Mouse (Mus musculus) midbrain, postnatal 0 days (tissue): ENCODE data around the gene Trappc5. TPM values are rescaled to one million over a fixed set of nuclear protein-coding genes. Genes with fewer than 3 reads are reported as not detected.

Experiments used
- ATAC-seq: fragments of 200-750 bp; cut with Nextera tagmentation; 2 replicates; pipeline ENCODE4 v1.8.0; 2017; ENCODE audit warnings: moderate number of reproducible peaks, mild to moderate bottlenecking, moderate TSS enrichment, moderate library complexity; ENCODE audit not compliant: low FRiP score
- DNase-seq: peaks from one replicate; pipeline ENCODE4 v3.0.0-alpha.2; 2015; ENCODE audit warnings: low spot score
- H3K27ac ChIP-seq: fragments of 300-500 bp; sonication (generic); 2 replicates; pipeline ENCODE4 v1.5.1; 2014; ENCODE audit warnings: low read depth, mild to moderate bottlenecking, low read length, mixed read lengths
- H3K27me3 ChIP-seq: fragments of 300-500 bp; sonication (generic); 2 replicates; pipeline ENCODE4 v1.6.1; 2014; ENCODE audit warnings: low read length, control low read depth, mixed read lengths; ENCODE audit not compliant: insufficient read depth
- H3K36me3 ChIP-seq: fragments of 300-500 bp; sonication (generic); 2 replicates; pipeline ENCODE4 v1.6.1; 2014; ENCODE audit warnings: low read length, control low read depth, mixed read lengths; ENCODE audit not compliant: insufficient read depth
- H3K4me1 ChIP-seq: fragments of 300-500 bp; sonication (generic); 2 replicates; pipeline ENCODE4 v1.6.1; 2014; ENCODE audit warnings: mild to moderate bottlenecking, control low read depth, antibody characterized with exemption, low read length, mixed read lengths; ENCODE audit not compliant: insufficient read depth
- H3K4me2 ChIP-seq: fragments of 300-500 bp; sonication (generic); 2 replicates; pipeline ENCODE4 v1.6.1; 2014; ENCODE audit warnings: low read depth, mild to moderate bottlenecking, low read length, mixed read lengths; ENCODE audit not compliant: poor library complexity, severe bottlenecking
- H3K4me3 ChIP-seq: fragments of 300-500 bp; sonication (generic); 2 replicates; pipeline ENCODE4 v1.5.1; 2014; ENCODE audit warnings: low read depth, mild to moderate bottlenecking, low read length, moderate library complexity
- H3K9ac ChIP-seq: fragments of 300-500 bp; sonication (generic); replicated peaks from 2 replicates; pipeline ENCODE4 v1.6.1; 2014; ENCODE audit warnings: mild to moderate bottlenecking, low read length, moderate library complexity, mixed read lengths; ENCODE audit not compliant: poor library complexity, severe bottlenecking
- H3K9me3 ChIP-seq: fragments of 300-500 bp; sonication (generic); 2 replicates; pipeline ENCODE4 v1.6.1; 2016; ENCODE audit warnings: low read length, control low read depth
- CTCF ChIP-seq: IDR thresholded peaks from 2 replicates; pipeline ENCODE4 v1.5.1; 2016; ENCODE audit warnings: antibody characterized with exemption, mild to moderate bottlenecking
- WGBS: fragments of 180-500 bp; shearing (Covaris S2); extraction: QIAGEN DNeasy Blood & Tissue Kit; methylation state at CpG from one replicate; pipeline ENCODE4 v1.1.7; 2014; 5-methylcytosine and 5-hydroxymethylcytosine counted together
- polyA plus RNA-seq: library from polyadenylated mRNA; unstranded; fragments of >200 nt; fragmentation: Nextera tagmentation; extraction: Ambion mirVana; gene quantifications from 2 replicates; pipeline ENCODE4 v1.2.1, GENCODE M21; 2015
- total RNA-seq: library from RNA; depleted of rRNA; stranded (reverse); fragments of >200 nt; gene quantifications from 2 replicates; pipeline ENCODE4 v1.2.3, GENCODE M21; 2014

Gene Trappc5
- total and polyA plus RNA-seq, 2 experiments from 2014 or later, result 59.7 to 68.3 TPM

- no peak overlapping the region for H3K9ac ChIP-seq
- no peaks in the 10 kb centered on the region for H3K4me1 ChIP-seq
- no peaks in the 10 kb centered on the region for H3K9me3 ChIP-seq
- TF ChIP-seq CTCF, result no peak
- no peak overlapping the region for H3K4me3 ChIP-seq
- H3K27ac ChIP-seq, result no peak overlapping the region
- 73% methylated on average over 11 of the region's 11 CpGs for WGBS
- DNase-seq, result no peak
- no peaks in the 10 kb centered on the region for H3K27me3 ChIP-seq
- no peak for ATAC-seq
- no peak overlapping the region for H3K4me2 ChIP-seq
- no peaks in the 10 kb centered on the region for H3K36me3 ChIP-seq
These were observed 21.2 kb upstream of the Trappc5 start for GRCm38 (mm10) chr8:3654726-3655508.

DNA sequence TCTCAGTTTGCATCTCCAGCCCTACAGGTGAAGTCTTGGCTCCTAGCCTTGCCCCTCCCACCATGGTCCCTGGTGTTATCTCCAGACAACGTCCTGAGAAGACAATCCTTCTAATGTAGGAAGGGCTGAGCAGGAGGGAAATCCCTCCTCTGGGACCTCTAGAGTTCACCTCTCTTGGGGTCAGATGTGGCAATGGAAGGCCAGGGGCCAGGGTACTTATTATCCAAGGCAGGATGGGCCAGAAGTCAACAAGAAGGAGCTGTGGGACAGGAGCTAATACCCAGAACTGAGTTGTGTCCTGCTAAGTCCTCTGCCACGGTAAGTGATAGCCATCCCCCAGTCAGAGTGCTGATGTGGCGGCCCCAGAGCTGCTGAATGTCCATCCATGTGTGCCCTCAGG, 20.6 kb upstream of the Trappc5 start, which contains the start of gene Retn:
Gene Retn (plus strand): TSS at position 245 of the 400 bp plus-strand sequence.
- H3K9ac ChIP-seq, result no peak within 1 kb of the TSS
- H3K27ac ChIP-seq, result no peak within 1 kb of the TSS
- TF ChIP-seq CTCF, result no peak
- no peaks in the 10 kb centered on the region for H3K36me3 ChIP-seq
- H3K4me1 ChIP-seq, result no peaks in the 10 kb centered on the region
- H3K4me2 ChIP-seq, result no peak within 1 kb of the TSS
- DNase-seq (no peak), ATAC-seq (no peak)
- WGBS, result 59% methylated on average over 3 of the region's 3 CpGs
- H3K4me3 ChIP-seq, result no peak within 1 kb of the TSS
- H3K27me3 ChIP-seq, result no peaks in the 10 kb centered on the region
- H3K9me3 ChIP-seq, result no peaks in the 10 kb centered on the region

DNA sequence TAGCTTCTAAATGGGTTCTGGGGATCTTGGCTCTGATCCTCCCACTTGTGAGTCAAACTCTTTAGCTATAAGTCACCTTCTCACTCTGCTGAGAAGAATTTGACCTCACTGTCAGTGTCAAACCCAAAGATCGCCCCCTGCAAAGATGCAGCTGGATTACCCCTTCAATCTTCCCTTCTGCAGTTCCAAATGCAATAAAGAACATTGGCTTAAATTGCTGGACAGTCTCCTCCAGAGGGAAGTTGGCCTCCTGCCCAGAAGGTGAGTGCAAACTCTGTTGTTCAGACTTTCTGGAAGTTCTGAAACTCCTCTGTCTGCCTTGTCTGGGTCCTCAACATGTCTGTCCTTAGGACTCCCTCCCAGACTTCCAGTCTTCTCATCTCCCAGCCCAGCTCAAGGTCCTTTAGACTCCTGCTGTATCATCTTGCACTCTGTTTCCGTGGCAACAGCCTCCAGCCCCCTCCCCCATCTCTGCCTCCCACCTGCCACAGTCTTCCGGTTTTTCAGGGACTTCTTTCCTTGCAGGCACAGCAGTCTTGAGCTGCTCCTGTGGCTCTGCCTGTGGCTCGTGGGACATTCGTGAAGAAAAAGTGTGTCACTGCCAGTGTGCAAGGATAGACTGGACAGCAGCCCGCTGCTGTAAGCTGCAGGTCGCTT, 19.2 kb upstream of the Trappc5 start:
- no peak overlapping the region for H3K4me3 ChIP-seq
- TF ChIP-seq CTCF, result no peak
- WGBS, result 18% methylated on average over 7 of the region's 7 CpGs

GRCm38 (mm10) chr8:3660889-3661288, 15.2 kb upstream of the Trappc5 start:
- no peak overlapping the region for H3K4me2 ChIP-seq
- DNase-seq (no peak), ATAC-seq (no peak)
- no peak overlapping the region for H3K4me3 ChIP-seq
- WGBS, result 83% methylated on average over 8 of the region's 8 CpGs
- no peak overlapping the region for H3K9ac ChIP-seq
- no peaks in the 10 kb centered on the region for H3K9me3 ChIP-seq
- H3K27ac ChIP-seq, result no peak overlapping the region
- TF ChIP-seq CTCF, result no peak
- H3K4me1 ChIP-seq, result no peaks in the 10 kb centered on the region
- no peaks in the 10 kb centered on the region for H3K27me3 ChIP-seq
- H3K36me3 ChIP-seq, result no peaks in the 10 kb centered on the region

More for the DNA sequence above, 19.2 kb upstream of the Trappc5 start:
- Histone ChIP-seq H3K4me2 (no peak overlapping the region), H3K4me1 (no peaks in the 10 kb centered on the region), H3K9ac (no peak overlapping the region), H3K36me3 (no peaks in the 10 kb centered on the region), H3K9me3 (no peaks in the 10 kb centered on the region), H3K27me3 (no peaks in the 10 kb centered on the region), H3K27ac (no peak overlapping the region)
- DNase-seq (peak; percentile 33), ATAC-seq (peak; percentile 79)

DNA sequence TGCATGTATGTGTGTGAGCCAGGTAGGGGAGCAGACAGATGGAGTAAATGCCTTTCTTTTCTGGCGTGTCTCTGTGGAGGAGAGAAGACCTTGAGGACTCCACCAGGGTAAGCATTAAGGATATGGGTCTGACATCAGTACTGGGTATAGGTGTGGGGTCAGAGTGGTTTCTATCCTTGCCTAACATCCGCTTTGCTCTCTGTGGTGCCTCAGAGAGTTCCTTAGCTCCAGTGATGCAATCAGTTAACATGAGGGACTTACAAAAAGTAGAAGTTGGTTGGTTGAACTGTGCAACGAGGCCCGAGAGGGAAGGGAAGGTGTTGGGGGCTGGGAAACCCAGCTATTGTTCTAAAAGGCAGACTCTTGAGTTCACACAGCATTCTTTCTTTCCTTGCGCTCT, 11.7 kb upstream of the Trappc5 start:
- no peaks in the 10 kb centered on the region for H3K9me3 ChIP-seq
- H3K27me3 ChIP-seq, result no peaks in the 10 kb centered on the region
- H3K9ac ChIP-seq, result no peak overlapping the region
- no peaks in the 10 kb centered on the region for H3K36me3 ChIP-seq
- H3K4me1 ChIP-seq, result no peaks in the 10 kb centered on the region
- ATAC-seq (no peak), DNase-seq (no peak)
- 63% methylated on average over 5 of the region's 5 CpGs for WGBS
- no peak for TF ChIP-seq CTCF
- H3K4me3 ChIP-seq, result no peak overlapping the region
- no peak overlapping the region for H3K4me2 ChIP-seq
- H3K27ac ChIP-seq, result no peak overlapping the region

DNA sequence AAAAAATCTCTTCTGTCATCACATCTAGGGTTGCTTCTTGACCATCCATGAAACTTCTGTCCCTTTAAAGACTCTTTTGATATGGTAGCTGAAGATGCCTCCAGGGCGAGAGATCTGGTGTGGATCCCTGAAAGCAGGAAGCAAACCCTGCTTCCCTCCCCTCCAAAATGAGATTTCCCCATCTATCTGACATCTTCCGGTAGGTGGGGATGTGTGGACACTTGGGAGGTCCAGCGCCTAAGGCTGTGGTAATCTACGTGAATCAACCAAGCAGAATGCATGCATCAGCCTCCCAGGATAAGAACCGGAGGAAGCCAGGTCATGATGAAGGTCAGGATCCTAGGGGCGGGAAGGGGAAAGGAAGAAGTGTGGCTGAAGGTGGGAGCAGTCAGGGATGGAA, 10.6 kb upstream of the Trappc5 start, which contains the start of gene Mcemp1:
Gene Mcemp1 (plus strand): TSS at position 248 of the 400 bp plus-strand sequence.
- DNase-seq (no peak), ATAC-seq (no peak)
- H3K27me3 ChIP-seq, result no peaks in the 10 kb centered on the region
- TF ChIP-seq CTCF, result no peak
- H3K9me3 ChIP-seq, result no peaks in the 10 kb centered on the region
- H3K4me3 ChIP-seq, result no peak within 1 kb of the TSS
- no peak within 1 kb of the TSS for H3K9ac ChIP-seq
- no peaks in the 10 kb centered on the region for H3K36me3 ChIP-seq
- H3K4me2 ChIP-seq, result no peak within 1 kb of the TSS
- 80% methylated on average over 6 of the region's 6 CpGs for WGBS
- H3K4me1 ChIP-seq, result no peaks in the 10 kb centered on the region
- no peak within 1 kb of the TSS for H3K27ac ChIP-seq
